Mouse (Mus musculus) liver, postnatal 0 days (tissue): Measurements from ENCODE around the gene Fsip2.

Experiments
- CTCF ChIP-seq: sonication (generic); IDR thresholded peaks from 2 replicates; pipeline ENCODE4 v1.5.1; 2016; ENCODE audit warnings: antibody characterized with exemption, low read depth
- EP300 ChIP-seq: IDR thresholded peaks from 2 replicates; pipeline ENCODE4 v1.6.1; 2016; ENCODE audit warnings: antibody characterized with exemption, low read depth, mild to moderate bottlenecking

- TF ChIP-seq CTCF, result no peak
- TF ChIP-seq EP300, result no peak
These were observed 20.0 kb downstream of the Fsip2 start for GRCm38 (mm10) chr2:82963443-82963842.
